Mouse (Mus musculus) embryo, embryonic 10 days (tissue): ENCODE results near the gene Gys1.
A peak's percentile ranks its signal among the peaks of the same experiment; 100 is the strongest.
"Not testable (repeated sequence)": the region's sequence is repeated elsewhere in the genome, so short reads cannot be mapped to it uniquely, and the experiment has no call there.

ENCODE experiments used
- DNase-seq: peaks from one replicate; pipeline ENCODE4 v3.0.0-alpha.2; 2015; ENCODE audit warnings: low spot score

Gene Gys1

GRCm38 (mm10) chr7:45434203-45435015, at the start of gene Gys1:
Gene Gys1 (plus strand): TSS chr7:45434844.
- peak; percentile 97 for DNase-seq

GRCm38 (mm10) chr7:45386077-45386476, 48.6 kb upstream of the Gys1 start:
- DNase-seq, result no peak

DNA sequence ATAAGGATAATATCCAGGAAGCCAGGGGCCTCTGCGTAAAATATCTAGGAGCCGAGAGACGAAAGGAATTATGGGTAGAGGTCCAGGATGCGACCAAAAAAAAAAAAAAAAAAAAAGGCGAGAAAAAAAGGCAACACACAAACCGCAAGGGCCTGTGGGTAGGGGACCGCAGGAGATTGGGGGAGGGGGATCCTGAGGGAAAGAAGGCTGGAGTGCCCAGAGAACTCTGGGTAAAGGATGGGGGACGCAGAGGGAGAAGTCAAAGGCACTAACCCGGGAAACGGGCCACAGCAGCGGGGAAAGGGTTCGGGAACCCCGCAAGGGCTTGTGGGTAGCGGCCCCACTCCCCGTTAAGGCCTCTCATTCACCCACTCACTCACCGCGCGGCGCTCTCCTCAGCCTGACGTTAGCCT, 39.5 kb upstream of the Gys1 start:
- peak; percentile 78 for DNase-seq

- peak; percentile 100 for DNase-seq
Measured at GRCm38 (mm10) chr7:45395578-45396336, 38.9 kb upstream of the Gys1 start, which contains the start of gene Snrnp70. Gene Snrnp70 (minus strand): TSS chr7:45395742.

- DNase-seq, result not testable (repeated sequence)
Measured at GRCm38 (mm10) chr7:45396337-45396775, 38.3 kb upstream of the Gys1 start.

DNA sequence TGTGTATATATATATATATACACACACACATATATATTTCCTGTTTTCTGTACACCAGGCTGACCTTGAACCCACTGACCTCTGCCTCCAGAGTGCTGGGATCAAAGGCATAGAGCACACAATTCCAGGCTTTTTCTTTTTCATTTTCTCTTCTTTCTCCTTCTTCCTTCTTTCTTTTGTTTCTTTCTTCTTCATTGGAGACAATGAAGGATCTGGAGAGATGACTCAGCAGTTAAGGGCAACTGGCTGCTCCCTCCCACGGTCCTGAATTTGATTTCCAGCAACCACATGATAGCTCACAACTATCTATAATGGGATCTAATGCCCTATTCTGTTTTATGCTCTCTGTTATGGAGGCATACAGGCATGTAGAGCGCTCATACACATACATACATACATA, 37.9 kb upstream of the Gys1 start:
- DNase-seq, result no peak

DNA sequence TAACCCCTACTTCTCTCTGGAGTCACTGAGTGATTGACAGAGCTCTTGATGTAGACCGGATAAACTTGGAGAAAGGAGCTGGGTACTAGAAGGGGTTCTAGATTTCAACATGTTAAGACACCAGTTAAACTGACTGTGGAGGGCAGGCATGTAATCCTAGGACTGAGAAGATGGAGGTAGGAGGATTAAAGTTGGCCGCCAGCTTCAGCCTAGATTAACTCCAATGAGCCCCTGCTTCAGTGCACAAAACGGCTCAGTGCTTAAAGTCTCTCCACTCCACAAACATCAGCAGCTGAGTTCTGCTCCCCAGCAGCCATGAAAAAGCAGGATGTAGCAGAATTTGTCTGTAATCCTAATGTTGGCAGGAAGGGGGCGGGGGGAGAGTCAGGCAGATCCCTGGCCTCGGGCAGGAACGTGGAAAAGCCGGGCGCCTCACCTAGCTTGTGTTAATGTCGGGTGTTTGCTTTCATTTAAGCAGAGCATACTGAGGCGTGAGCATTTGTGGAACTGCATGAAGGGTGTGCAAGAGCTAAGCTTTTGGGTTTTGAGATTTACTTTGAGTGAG, 33.0 kb upstream of the Gys1 start:
- DNase-seq, result no peak

- peak; percentile 85 for DNase-seq
Measured at GRCm38 (mm10) chr7:45403532-45404261, 30.9 kb upstream of the Gys1 start.

GRCm38 (mm10) chr7:45405091-45406075, 29.3 kb upstream of the Gys1 start, which contains the start of gene Kcna7:
Gene Kcna7 (plus strand): TSS chr7:45405653.
- DNase-seq, result peak; percentile 67

DNA sequence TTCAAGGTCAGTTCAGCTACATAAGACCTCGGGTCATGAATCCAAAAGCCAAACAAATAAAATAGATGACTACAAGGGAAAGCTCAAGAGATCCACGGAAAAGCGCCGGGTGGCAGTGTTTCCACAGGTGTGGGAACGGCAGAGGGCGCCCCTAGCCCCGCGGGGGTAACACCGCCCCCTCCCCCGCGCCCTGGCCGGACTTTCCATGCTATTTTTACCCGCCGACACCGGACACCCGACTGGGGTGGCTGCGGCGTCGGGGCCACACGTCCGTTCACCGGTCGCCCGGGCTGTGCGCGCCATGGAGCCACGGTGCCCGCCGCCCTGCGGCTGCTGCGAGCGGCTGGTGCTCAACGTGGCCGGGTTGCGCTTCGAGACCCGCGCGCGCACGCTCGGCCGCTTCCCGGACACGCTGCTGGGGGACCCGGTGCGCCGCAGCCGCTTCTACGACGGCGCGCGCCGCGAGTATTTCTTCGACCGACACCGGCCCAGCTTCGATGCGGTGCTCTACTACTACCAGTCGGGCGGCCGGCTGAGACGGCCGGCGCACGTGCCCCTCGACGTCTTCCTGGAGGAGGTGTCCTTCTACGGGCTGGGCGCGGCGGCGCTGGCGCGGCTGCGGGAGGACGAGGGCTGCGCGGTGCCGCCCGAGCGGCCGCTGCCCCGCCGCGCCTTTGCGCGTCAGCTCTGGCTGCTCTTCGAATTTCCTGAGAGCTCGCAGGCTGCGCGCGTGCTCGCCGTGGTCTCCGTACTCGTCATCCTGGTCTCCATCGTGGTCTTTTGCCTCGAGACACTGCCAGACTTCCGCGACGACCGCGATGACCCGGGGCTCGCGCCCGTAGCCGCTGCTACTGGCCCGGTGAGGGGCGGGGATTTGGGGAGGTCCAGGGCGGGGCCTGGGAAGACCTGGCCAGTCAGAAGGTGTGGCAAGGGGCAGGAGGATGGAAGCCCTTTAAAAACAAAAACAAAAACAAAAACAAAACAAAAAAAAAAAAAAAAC, 28.2 kb upstream of the Gys1 start:
- DNase-seq, result peak; percentile 18

GRCm38 (mm10) chr7:45407836-45408235, 26.8 kb upstream of the Gys1 start:
- DNase-seq, result no peak

- DNase-seq, result no peak
Measured at GRCm38 (mm10) chr7:45408351-45408750, 26.3 kb upstream of the Gys1 start.

- no peak for DNase-seq
Measured at GRCm38 (mm10) chr7:45408949-45409348, 25.7 kb upstream of the Gys1 start.

GRCm38 (mm10) chr7:45409497-45410163, 25.0 kb upstream of the Gys1 start:
- no peak for DNase-seq

DNA sequence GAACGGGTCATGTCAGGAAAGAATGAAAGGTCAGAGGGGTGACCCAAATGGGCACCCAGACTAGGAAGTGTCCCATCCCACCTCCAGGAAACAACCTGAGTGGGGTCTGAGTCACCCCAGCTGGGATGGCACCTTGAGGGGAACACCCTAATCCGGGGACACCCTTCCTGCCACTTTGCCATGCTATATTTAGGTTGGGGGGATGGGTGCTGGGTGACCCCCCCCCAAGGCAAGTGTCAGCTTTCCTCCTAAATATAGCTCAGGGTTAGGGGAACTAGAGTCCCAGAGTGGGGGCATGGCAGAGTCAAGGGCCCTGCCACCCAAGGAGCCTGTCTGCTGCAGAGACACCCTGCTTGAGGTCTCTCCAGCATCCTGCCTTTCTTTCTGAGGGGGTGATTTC, 22.2 kb upstream of the Gys1 start:
- no peak for DNase-seq

- DNase-seq, result peak; percentile 65
Measured at GRCm38 (mm10) chr7:45413113-45413863, 21.4 kb upstream of the Gys1 start, which contains the start of gene Ntf5. Gene Ntf5 (plus strand): TSS chr7:45413695.

DNA sequence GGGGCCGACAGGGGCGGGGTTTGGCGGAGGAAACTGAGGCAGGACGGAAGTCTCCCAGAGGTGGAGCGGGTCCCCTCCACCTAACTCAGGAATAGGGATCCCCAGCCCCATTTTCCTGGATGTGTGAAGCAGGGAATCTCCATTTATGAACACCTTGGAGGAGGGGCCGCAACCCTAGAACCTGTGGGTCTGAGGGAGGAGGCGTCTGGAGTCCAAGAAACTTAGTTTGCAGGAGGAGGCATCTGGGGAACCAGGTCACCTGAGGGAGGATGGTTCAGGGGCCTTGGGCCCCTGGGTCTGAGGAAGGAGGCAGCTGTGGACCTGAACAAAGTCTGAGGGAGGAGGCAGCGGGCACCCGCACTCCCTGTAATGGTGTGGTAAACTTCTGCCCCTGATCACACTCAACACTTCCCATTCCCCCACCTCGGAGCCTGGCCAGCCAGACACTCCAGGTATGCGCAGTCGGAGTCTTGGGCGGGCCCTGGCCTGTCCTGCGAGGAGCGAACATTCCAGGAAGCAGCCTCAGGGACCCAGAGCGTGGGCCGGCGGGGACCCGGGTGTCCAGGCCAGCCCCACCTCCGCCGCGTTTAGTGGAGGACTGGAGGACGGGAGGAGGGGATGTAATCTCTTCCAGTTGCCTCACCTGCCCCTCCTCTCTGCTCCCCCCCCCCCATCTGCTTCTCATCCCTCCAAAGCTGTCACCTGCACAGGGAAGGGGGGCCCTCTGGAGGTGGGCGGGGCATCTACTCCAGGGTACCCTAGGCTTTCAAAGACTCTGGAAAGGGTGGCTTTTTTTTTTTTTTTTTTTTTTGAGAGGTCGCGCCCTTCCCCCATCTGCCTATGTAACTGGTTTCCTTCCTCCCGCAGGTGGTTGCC, 20.5 kb upstream of the Gys1 start:
- DNase-seq, result peak; percentile 18
